Mouse (Mus musculus) layer of hippocampus, postnatal 36 days (tissue): ENCODE data around the gene Trim56. TPM values are rescaled to one million over a fixed set of nuclear protein-coding genes. Genes with fewer than 3 reads are reported as not detected.

Experiments
- DNase-seq, 2 experiments: peaks; one replicate each; pipeline ENCODE4 v3.0.0; 2022
- total RNA-seq, 2 experiments: library from RNA; stranded (reverse); gene quantifications; 2 replicates each; pipeline ENCODE4 v1.2.3; 2021

The Trim56 gene
- total RNA-seq, 2 experiments from 2014 or later: 4.6 to 6.5 TPM

DNA sequence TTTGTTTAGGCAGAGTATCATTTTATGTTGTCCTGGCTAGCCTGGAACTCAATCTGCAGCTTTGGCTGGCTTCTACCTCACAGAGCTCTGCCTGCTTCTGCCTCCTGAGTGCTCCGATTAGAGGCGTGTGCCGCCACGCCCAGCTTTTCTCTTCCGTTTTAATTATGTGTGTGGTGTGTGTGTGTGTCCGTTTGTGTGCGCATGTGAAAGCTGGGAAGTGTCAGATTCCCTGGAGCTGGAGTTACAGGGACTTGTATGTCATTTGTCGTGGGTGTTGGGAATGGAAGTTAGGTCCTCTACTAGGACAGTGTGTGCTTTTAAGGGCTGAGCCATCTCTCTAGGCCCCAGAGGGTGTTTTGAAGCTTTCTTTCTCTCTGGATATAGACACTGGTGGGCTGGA, 42.9 kb downstream of the Trim56 start:
- DNase-seq: no peak

DNA sequence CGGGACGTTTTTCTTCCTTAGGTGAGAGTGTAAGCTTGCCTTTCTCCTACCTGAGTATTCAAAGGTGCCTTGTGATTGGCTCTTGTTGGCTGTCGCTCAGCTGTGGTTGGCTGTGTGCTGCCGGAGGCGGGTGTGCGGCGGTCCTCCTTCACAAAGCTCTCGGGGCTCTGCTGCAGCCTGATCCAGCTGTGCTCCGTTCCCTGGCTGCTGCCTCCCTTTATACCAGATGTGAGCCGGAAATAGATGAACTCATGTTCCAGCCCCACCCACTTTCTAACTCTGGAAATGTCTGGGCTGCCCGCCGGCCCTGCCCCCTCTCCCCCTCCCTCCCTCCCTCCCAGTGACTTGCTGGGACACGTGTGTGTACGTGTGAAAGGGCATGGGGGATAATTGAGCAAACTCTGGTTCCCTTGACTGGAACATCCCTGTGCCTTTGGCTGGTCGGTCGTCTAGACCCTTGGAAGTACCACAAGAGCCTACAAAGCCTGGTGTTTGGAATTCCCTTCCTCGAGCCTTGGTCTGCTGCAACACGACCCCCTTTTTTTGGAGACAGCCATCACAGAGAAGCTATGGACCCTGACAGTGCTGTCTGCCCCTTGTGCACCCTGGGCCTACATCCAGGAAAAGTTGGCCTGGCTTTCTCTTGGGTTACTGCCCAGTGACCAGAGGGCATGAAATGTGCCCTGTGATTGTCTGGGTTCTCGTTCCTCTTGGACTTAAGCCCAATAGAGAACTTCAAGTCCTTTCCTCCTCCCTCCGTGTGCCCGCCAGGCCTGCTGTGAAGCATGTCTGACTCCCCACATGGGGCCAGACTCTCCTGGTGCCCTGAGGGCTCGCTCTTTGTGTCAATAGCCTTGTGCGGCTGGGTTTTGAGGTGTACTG, 43.7 kb downstream of the Trim56 start, which contains the start of gene Serpine1:
Gene Serpine1 (minus strand): TSS at position 190 of the 882 bp plus-strand sequence.
- peak; percentile 25 to 40 for DNase-seq

DNA sequence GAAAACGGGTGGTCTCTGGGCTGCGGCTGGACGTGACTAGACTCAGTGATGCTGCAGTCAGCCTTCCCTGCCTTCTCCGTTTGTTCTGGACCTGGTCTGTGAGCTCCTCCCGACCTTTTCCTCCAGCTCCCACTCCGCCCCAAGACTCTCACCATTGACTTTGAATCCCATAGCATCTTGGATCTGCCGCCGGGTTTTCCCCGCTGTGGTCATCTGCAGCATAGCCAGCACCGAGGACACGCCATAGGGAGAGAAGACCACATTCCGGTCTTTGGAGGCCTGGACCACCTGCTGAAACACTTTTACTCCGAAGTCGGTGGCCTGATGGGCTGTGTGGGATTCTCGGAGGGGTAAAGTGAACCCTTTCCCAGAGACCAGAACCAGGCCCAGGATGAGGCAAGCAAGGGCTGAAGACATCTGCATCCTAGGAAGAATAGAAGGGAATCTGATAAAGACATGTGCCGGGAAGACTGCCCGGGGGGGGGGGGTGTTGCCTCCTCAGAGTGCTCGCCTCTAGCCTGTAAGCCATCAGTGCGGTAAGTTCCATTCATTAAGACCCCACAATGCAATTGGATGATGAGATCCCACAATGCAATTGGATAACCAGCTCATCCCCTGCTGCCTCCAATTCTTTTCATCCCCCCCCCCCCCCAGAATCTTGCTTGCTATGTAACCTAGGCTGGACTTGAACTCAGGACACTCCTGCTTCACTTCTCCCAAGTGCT, 45.0 kb downstream of the Trim56 start:
- no peak for DNase-seq

DNA sequence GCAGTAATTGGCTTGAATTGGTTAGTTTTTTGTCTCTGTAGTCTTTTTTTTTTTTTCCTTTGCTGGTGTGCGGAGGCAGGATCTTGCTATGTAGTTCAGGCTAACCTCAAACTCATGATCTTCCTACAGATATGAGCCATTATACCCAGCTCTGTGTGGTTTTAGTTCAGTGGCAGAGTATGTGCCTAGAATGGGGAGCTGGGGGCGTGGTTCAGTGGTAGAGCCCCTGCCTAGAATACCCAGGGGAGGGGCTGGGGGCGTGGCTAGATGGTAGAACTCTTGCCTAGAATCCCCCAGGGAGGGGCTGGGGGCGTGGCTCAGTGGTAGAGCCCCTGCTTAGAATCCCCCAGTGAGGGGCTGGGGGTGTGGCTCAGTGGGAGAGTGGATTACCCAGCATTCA, 47.3 kb downstream of the Trim56 start:
- DNase-seq: no peak

DNA sequence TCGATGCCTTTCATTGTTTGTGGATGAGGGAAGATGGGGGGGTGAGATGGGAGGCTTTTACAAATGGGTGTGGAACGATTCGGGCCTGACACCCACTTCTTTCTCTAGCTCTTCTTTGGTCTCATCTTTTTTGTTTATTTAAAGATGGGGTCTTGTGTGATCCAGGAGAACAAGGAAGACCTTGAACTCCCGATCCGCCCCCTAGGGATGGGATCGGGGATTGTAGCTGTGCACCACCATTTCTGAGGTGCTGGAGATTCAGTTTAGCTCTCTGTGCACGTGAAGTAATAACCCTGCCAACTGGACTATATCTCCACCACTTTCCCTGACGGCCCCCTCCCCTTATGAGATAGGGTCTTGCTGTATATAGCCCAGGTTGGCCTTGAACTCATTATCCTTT, 50.1 kb downstream of the Trim56 start:
- DNase-seq: no peak

DNA sequence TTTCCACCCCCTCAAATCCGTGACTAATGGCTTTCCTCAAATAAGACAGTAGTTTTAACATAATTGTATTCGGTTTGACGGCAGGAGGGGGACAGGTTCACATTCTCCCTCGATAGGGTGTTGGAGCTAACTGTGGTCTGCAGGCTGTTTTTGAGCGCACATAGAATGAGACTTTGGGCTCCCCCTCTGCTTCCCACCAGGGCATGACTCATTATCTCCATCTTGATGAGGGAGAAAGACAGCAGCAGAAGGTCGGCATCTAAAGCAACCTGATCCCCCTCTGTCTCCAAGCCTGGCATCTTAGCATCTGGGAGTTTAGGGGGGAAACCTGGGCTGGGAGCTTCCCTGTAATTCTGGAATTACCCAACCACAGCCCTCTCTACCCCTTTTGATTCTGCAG, 50.6 kb downstream of the Trim56 start:
- DNase-seq: no peak

DNA sequence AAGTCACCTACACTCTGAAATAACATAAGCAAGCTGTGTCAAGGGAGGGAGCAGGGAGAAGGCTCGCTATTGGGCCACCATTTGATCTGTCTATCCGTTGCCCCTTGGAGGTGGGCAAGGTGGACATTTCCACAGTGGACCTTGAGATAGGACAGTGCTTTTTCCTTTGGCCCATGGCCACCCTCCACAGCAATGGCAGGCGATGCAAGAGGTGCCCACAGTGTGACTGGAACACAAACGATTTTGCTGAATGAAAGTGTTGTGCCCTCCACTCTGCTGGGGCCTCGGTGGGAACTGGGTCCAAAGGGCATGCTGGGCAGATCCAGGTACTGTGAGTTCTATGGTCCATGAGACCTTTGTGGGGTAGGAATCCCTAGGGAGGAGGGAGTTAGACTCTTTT, 53.4 kb downstream of the Trim56 start:
- DNase-seq: no peak

DNA sequence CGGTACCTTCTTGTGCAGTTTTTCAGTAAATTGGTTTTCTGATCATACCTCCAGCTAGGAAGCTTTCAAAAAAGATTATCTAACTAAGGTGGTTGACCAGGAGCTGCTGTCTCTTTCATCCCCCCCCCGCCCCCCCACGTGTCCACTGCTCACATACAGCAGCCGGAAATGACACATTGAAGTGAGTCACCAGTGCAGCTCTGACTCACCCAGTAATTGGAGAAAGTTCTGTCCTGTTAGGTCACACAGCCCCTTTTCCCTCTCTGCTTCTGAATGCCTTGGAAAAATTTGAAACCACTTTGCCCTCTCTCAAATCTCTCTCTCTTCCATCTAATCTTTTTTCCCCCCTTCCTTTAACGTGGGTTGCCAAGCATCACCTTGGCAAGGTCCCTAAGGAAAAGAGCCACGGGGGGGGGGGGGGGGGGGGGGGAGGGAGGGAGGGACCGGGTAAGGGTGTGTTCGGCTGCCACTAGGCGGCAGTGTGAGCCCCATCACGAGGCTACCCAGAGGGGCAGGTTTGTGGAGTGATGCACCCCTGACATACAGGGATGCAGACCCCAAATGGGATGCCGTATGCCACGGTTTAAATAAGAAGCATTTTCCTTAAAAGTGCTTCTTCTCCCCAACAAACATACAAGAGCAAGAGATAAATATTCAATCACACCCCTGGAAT, 54.1 kb downstream of the Trim56 start:
- DNase-seq: no peak

Other genes starting within 250 kb of the Trim56 start
- gene Col26a1, start 233.0 kb downstream of the Trim56 start, total RNA-seq: 1 to 10 TPM; 3.7 to 3.9 TPM
- 10 to 100 TPM; 87.2 to 94.7 TPM for gene Ift22, start 208.1 kb downstream of the Trim56 start, total RNA-seq
- gene Fis1, start 162.9 kb downstream of the Trim56 start, total RNA-seq: 100 to 1,000 TPM; 222 to 225 TPM
- gene Cldn15, start 149.6 kb downstream of the Trim56 start, total RNA-seq: under 1 TPM in 1 of 2 experiments, not detected in 1; 0.20 TPM
- gene Plod3, start 129.2 kb downstream of the Trim56 start, total RNA-seq: 10 to 100 TPM; 39.2 to 41.0 TPM
- 10 to 100 TPM; 82.4 to 85.2 TPM for gene Znhit1, start 128.2 kb downstream of the Trim56 start, total RNA-seq
- gene Vgf, start 89.8 kb downstream of the Trim56 start, total RNA-seq: 100 to 1,000 TPM; 185 to 237 TPM
- gene Ap1s1, start 70.1 kb downstream of the Trim56 start, total RNA-seq: 100 to 1,000 TPM; 286 to 323 TPM
- under 1 TPM; 0.37 to 0.56 TPM for gene Serpine1, start 43.9 kb downstream of the Trim56 start, total RNA-seq
- not detected for gene Muc3, start 33.1 kb upstream of the Trim56 start, total RNA-seq
- 1 to 10 TPM; 3.5 to 4.9 TPM for gene Muc3a, start 96.2 kb upstream of the Trim56 start, total RNA-seq
- 10 to 100 TPM; 57.1 to 62.7 TPM for gene Ache, start 171.3 kb upstream of the Trim56 start, total RNA-seq
- gene Ufsp1, start 178.4 kb upstream of the Trim56 start, total RNA-seq: 10 to 100 TPM in 1 of 2 experiments, 1 to 10 TPM in 1; 8.6 to 12.2 TPM
- 100 to 1,000 TPM; 209 to 228 TPM for gene Srrt, start 191.5 kb upstream of the Trim56 start, total RNA-seq
- 1 to 10 TPM; 5.8 to 6.9 TPM for gene Trip6, start 198.2 kb upstream of the Trim56 start, total RNA-seq
- gene Slc12a9, start 217.4 kb upstream of the Trim56 start, total RNA-seq: 10 to 100 TPM; 27.4 to 28.3 TPM
- 1 to 10 TPM; 4.2 to 4.6 TPM for gene Ephb4, start 233.9 kb upstream of the Trim56 start, total RNA-seq